Mouse (Mus musculus) heart, adult 2 months (tissue): ENCODE results near the gene Cdcp1.

Experiments
- CTCF ChIP-seq: fragments of 200-600 bp; IDR thresholded peaks from 2 replicates; pipeline ENCODE4 v1.8.1; 2022; ENCODE audit warnings: antibody characterized with exemption, mild to moderate bottlenecking, moderate library complexity
- POLR2A ChIP-seq: fragments of 200-500 bp; IDR thresholded peaks from 2 replicates; pipeline ENCODE4 v1.6.1; 2011; ENCODE audit warnings: mild to moderate bottlenecking, low read depth, low read length, control low read depth; ENCODE audit not compliant: insufficient read depth

DNA sequence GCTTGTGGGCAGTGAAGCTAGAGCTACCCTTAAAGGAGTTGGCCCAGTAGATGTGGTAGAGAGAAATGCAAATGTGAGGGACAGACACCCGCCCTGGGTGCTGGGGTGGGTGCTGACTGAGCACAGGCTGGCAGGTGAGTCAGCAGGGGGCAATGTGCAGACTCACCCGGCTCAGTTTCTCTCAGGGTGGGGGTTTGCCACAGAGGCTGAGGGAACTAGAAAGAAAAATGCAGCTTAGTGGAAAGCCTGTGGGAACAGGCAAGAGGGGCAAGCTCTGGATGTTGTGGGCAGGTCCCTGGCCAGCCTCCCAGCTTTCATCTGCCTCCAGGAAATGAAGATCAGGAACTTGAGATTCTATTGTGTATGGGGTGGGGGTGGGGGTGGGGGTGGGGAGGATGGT, 21.9 kb upstream of the Cdcp1 start:
- 0 out of 2 replicates have a peak, but pooled peaks have one; percentile 3 for TF ChIP-seq CTCF
- TF ChIP-seq POLR2A = no peak
